Mouse (Mus musculus) left cerebral cortex, postnatal 10 days (tissue): Measurements from ENCODE around the gene Igfbp2. TPM values are rescaled to one million over a fixed set of nuclear protein-coding genes. Genes with fewer than 3 reads are reported as not detected.

ENCODE experiments used
- DNase-seq, 2 experiments: peaks; one replicate each; pipeline ENCODE4 v3.0.0; 2021 to 2022; ENCODE audit warnings: low spot score in 2 of 2, mixed read lengths in 1 of 2; ENCODE audit errors: extremely low spot score in 1 of 2
- intact Hi-C: fragments of 180-260 bp; cut with DNase I; formaldehyde crosslinking; loops from one replicate; pipeline ENCODE4 v1.15.1; 2025
- total RNA-seq, 2 experiments: library from RNA; stranded (reverse); gene quantifications; 2 replicates each; pipeline ENCODE4 v1.2.3; 2021

The Igfbp2 gene
- total RNA-seq, 2 experiments from 2014 or later: 109 to 114 TPM

- peak; percentile 50 to 61 for DNase-seq
- intact Hi-C loops: loop anchor here (2.0 to 10.0 kb wide), 3 partner anchors 394 to 741 kb away; no protein-coding TSS in a partner anchor
Measured at GRCm38 (mm10) chr1:72877892-72878291, 53.6 kb downstream of the Igfbp2 start.

- intact Hi-C loops: loop anchor here (5.0 to 10.0 kb wide), 2 partner anchors 394 to 656 kb away; no protein-coding TSS in a partner anchor
- no peak for DNase-seq
Measured at GRCm38 (mm10) chr1:72878473-72879318, 54.4 kb downstream of the Igfbp2 start.

GRCm38 (mm10) chr1:72879319-72879634 is 55.0 kb downstream of the Igfbp2 start:
- DNase-seq: no peak

GRCm38 (mm10) chr1:72885111-72885818 is 61.0 kb downstream of the Igfbp2 start:
- intact Hi-C loops: no loop called here
- DNase-seq: no peak

More at GRCm38 (mm10) chr1:72879319-72879634, 55.0 kb downstream of the Igfbp2 start:
- intact Hi-C loops: loop anchor here (5.0 to 10.0 kb wide), 2 partner anchors 393 to 656 kb away; no protein-coding TSS in a partner anchor

- intact Hi-C loops: no loop called here
- DNase-seq: no peak
Measured at GRCm38 (mm10) chr1:72885819-72886169, 61.5 kb downstream of the Igfbp2 start.

- DNase-seq: no peak
- intact Hi-C loops: no loop called here
Measured at GRCm38 (mm10) chr1:72887910-72888309, 63.6 kb downstream of the Igfbp2 start.

- intact Hi-C loops: no loop called here
- no peak for DNase-seq
Measured at GRCm38 (mm10) chr1:72895821-72896220, 71.5 kb downstream of the Igfbp2 start.

Other genes starting within 250 kb of the Igfbp2 start
- 10 to 100 TPM; 50.3 to 51.2 TPM for gene Smarcal1, start 241.3 kb upstream of the Igfbp2 start, total RNA-seq
- not detected for gene Ankar, start 123.9 kb upstream of the Igfbp2 start, total RNA-seq
- 100 to 1,000 TPM; 577 to 581 TPM for gene Rpl37a, start 113.2 kb upstream of the Igfbp2 start, total RNA-seq
- gene Igfbp5, start 50.4 kb downstream of the Igfbp2 start, total RNA-seq: 10 to 100 TPM; 97.0 to 98.9 TPM
- gene Tnp1, start 191.4 kb downstream of the Igfbp2 start, total RNA-seq: not detected